In the genomic region with DNA sequence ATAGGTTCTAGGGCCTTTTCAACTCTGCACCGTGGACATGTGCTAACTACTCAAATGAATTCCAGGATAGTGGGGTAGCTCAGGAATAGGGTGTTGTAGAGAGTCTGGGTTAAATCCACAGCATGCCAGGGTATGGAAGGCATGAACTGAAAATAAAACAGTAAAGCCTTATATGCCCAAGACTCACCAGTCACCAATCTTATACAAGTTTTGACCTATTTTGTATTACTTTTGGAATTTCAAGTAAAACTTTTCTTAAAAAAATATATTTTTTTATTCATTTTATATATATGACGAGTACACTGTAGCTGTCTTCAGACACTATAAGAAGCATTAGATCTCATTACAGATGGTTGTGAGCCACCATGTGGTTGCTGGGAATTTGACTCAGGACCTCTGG, we compare ENCODE assay signal across 9 mouse cellular contexts. TPM values are rescaled to one million over a fixed set of nuclear protein-coding genes. Genes with fewer than 3 reads are reported as not detected.
DNase-seq lines count a peak whose midpoint lies in the region; ATAC-seq lines count a peak whose summit lies in the region.
"Had no signal": no experiment of that assay in that cellular context is flagged by ENCODE, and none has a peak within 500 bp of the region (broad histone marks: within the 10 kb centered on the region; RNA-seq: fewer than 3 reads in every experiment).

No protein-coding gene starts in this region.

- no peak overlapping the region for H3K9ac ChIP-seq in heart, embryonic 15.5 days
- H3K9ac ChIP-seq in midbrain, embryonic 14.5 days (replicated peaks; ENCODE audit: low read length): no peak overlapping the region
- H3K9ac ChIP-seq in stomach, embryonic 15.5 days: no peak overlapping the region
- H3K9ac ChIP-seq: forebrain, embryonic 15.5 days had no signal

- H3K36me3 ChIP-seq in heart, embryonic 15.5 days: no peaks in the 10 kb centered on the region
- H3K36me3 ChIP-seq in midbrain, embryonic 10.5 days: peaks cover 18% of the 10 kb centered on the region
- no peaks in the 10 kb centered on the region for H3K36me3 ChIP-seq in midbrain, embryonic 14.5 days (ENCODE audit: control insufficient read depth, insufficient read depth, low read length)
- peaks cover 20% of the 10 kb centered on the region for H3K36me3 ChIP-seq in limb, embryonic 10.5 days
- H3K36me3 ChIP-seq in stomach, embryonic 15.5 days: no peaks in the 10 kb centered on the region
- H3K36me3 ChIP-seq: forebrain, embryonic 15.5 days had no signal

- DNase-seq in heart, adult 11 months: no peak
- DNase-seq in midbrain, embryonic 10.5 days (ENCODE audit: low spot score): no peak
- DNase-seq in midbrain, embryonic 14.5 days: no peak
- DNase-seq in limb, embryonic 10.5 days (ENCODE audit: low spot score): no peak
- no peak for DNase-seq in testis, postnatal 14 days (ENCODE audit: low spot score)
- DNase-seq in frontal cortex, postnatal 36 days (ENCODE audit: low spot score in 2 of 2): no peak

- 39% methylated on average over 2 of the region's 2 CpGs for WGBS in heart, embryonic 15.5 days
- 57% methylated on average over 2 of the region's 2 CpGs for WGBS in midbrain, embryonic 10.5 days
- 53% methylated on average over 2 of the region's 2 CpGs for WGBS in midbrain, embryonic 14.5 days
- 41% methylated on average over 2 of the region's 2 CpGs for WGBS in limb, embryonic 10.5 days
- WGBS in stomach, embryonic 15.5 days: 38% methylated on average over 2 of the region's 2 CpGs

- H3K27ac ChIP-seq in heart, embryonic 15.5 days: peak overlapping the region; percentile 17; the same call in 1 of the 2 replicates
- peak overlapping the region; percentile 83 for H3K27ac ChIP-seq in midbrain, embryonic 10.5 days (replicated peaks)
- no peak overlapping the region for H3K27ac ChIP-seq in midbrain, embryonic 14.5 days (replicated peaks; ENCODE audit: low read depth, low read length)
- peak overlapping the region; percentile 82 for H3K27ac ChIP-seq in limb, embryonic 10.5 days
- H3K27ac ChIP-seq in stomach, embryonic 15.5 days: no peak overlapping the region
- H3K27ac ChIP-seq: forebrain, embryonic 15.5 days had no signal

- H3K4me3 ChIP-seq in heart, embryonic 15.5 days: peak overlapping the region; percentile 25; the same call in 1 of the 2 replicates
- H3K4me3 ChIP-seq in midbrain, embryonic 10.5 days: peak overlapping the region; percentile 36; the same call in 1 of the 2 replicates
- H3K4me3 ChIP-seq in midbrain, embryonic 14.5 days (replicated peaks; ENCODE audit: low read depth, low read length): no peak overlapping the region
- H3K4me3 ChIP-seq in limb, embryonic 10.5 days: peak overlapping the region; percentile 16
- H3K4me3 ChIP-seq in stomach, embryonic 15.5 days (replicated peaks): no peak overlapping the region
- H3K4me3 ChIP-seq: forebrain, embryonic 15.5 days had no signal

- peak overlapping the region; percentile 53 for H3K4me2 ChIP-seq in heart, embryonic 15.5 days
- no peak overlapping the region for H3K4me2 ChIP-seq in midbrain, embryonic 14.5 days (ENCODE audit: low read length)
- peak overlapping the region; percentile 40 for H3K4me2 ChIP-seq in stomach, embryonic 15.5 days
- H3K4me2 ChIP-seq: forebrain, embryonic 15.5 days had no signal

- H3K9me3 ChIP-seq in heart, embryonic 15.5 days (replicated peaks): no peaks in the 10 kb centered on the region
- no peaks in the 10 kb centered on the region for H3K9me3 ChIP-seq in midbrain, embryonic 10.5 days (replicated peaks)
- H3K9me3 ChIP-seq in midbrain, embryonic 14.5 days (ENCODE audit: control insufficient read depth, low read length): no peaks in the 10 kb centered on the region
- no peaks in the 10 kb centered on the region for H3K9me3 ChIP-seq in limb, embryonic 10.5 days (replicated peaks)
- H3K9me3 ChIP-seq in stomach, embryonic 15.5 days: no peaks in the 10 kb centered on the region
- H3K9me3 ChIP-seq: forebrain, embryonic 15.5 days had no signal

- H3K4me1 ChIP-seq in heart, embryonic 15.5 days (replicated peaks): peaks cover 31% of the 10 kb centered on the region
- peaks cover 69% of the 10 kb centered on the region for H3K4me1 ChIP-seq in midbrain, embryonic 10.5 days
- H3K4me1 ChIP-seq in midbrain, embryonic 14.5 days (ENCODE audit: control insufficient read depth, insufficient read depth, low read length): peaks cover 15% of the 10 kb centered on the region
- peaks cover 54% of the 10 kb centered on the region for H3K4me1 ChIP-seq in limb, embryonic 10.5 days
- H3K4me1 ChIP-seq in stomach, embryonic 15.5 days: 0 out of 2 replicates have a peak, but pooled peaks cover 4% of the 10 kb centered on the region

- ATAC-seq in heart, embryonic 15.5 days (replicated peaks; ENCODE audit: insufficient number of reproducible peaks, insufficient read depth, low FRiP score, low read depth): no peak
- no peak for ATAC-seq in midbrain, embryonic 14.5 days (ENCODE audit: low FRiP score, low TSS enrichment)
- ATAC-seq in stomach, embryonic 15.5 days (ENCODE audit: insufficient read depth, low FRiP score, low read depth): no peak

- H3K27me3 ChIP-seq in heart, embryonic 15.5 days: no peaks in the 10 kb centered on the region
- H3K27me3 ChIP-seq in midbrain, embryonic 10.5 days (ENCODE audit: low read depth, poor library complexity, severe bottlenecking): no peaks in the 10 kb centered on the region
- no peaks in the 10 kb centered on the region for H3K27me3 ChIP-seq in midbrain, embryonic 14.5 days (ENCODE audit: control insufficient read depth, insufficient read depth, low read length)
- no peaks in the 10 kb centered on the region for H3K27me3 ChIP-seq in limb, embryonic 10.5 days (ENCODE audit: low read depth, poor library complexity, severe bottlenecking)
- H3K27me3 ChIP-seq in stomach, embryonic 15.5 days (replicated peaks): no peaks in the 10 kb centered on the region
- H3K27me3 ChIP-seq: forebrain, embryonic 15.5 days had no signal

RNA-seq across cellular contexts. Expression of a gene that starts 4.2 kb away (rescaled TPM):
- polyA plus RNA-seq in heart, embryonic 15.5 days (2015; fragmentation: Nextera tagmentation; extraction: Ambion mirVana): 23.9 and 29.0 TPM in 2 replicates
- 77.9 and 83.9 TPM in 2 replicates for polyA plus RNA-seq in midbrain, embryonic 10.5 days (2016; fragmentation: Nextera tagmentation; extraction: Ambion mirVana)
- polyA plus RNA-seq in midbrain, embryonic 14.5 days (2014; fragmentation: Nextera tagmentation; extraction: Ambion mirVana): 83.3 and 99.9 TPM in 2 replicates
- 108 and 115 TPM in 2 replicates for polyA plus RNA-seq in limb, embryonic 10.5 days (2016; fragmentation: Nextera tagmentation; extraction: Ambion mirVana)
- 29.6 and 31.7 TPM in 2 replicates for polyA plus RNA-seq in stomach, embryonic 15.5 days (2015; fragmentation: Nextera tagmentation; extraction: Ambion mirVana)

RNA-seq across cellular contexts. Expression of a gene that starts 21.1 kb away (rescaled TPM):
- 17.3 and 19.0 TPM in 2 replicates for polyA plus RNA-seq in heart, embryonic 15.5 days (2015; fragmentation: Nextera tagmentation; extraction: Ambion mirVana)
- 8.7 and 10.3 TPM in 2 replicates for polyA plus RNA-seq in midbrain, embryonic 10.5 days (2016; fragmentation: Nextera tagmentation; extraction: Ambion mirVana)
- polyA plus RNA-seq in midbrain, embryonic 14.5 days (2014; fragmentation: Nextera tagmentation; extraction: Ambion mirVana): 12.9 and 14.0 TPM in 2 replicates
- 10.2 and 11.5 TPM in 2 replicates for polyA plus RNA-seq in limb, embryonic 10.5 days (2016; fragmentation: Nextera tagmentation; extraction: Ambion mirVana)
- polyA plus RNA-seq in stomach, embryonic 15.5 days (2015; fragmentation: Nextera tagmentation; extraction: Ambion mirVana): 20.0 and 20.3 TPM in 2 replicates

RNA-seq across cellular contexts. Expression of a gene that starts 53.0 kb away (rescaled TPM):
- polyA plus RNA-seq in heart, embryonic 15.5 days (2015; fragmentation: Nextera tagmentation; extraction: Ambion mirVana): not detected in 2 replicates
- 0.21 and 0.67 TPM in 2 replicates for polyA plus RNA-seq in midbrain, embryonic 10.5 days (2016; fragmentation: Nextera tagmentation; extraction: Ambion mirVana)
- not detected in 2 replicates for polyA plus RNA-seq in midbrain, embryonic 14.5 days (2014; fragmentation: Nextera tagmentation; extraction: Ambion mirVana)
- not detected in 2 replicates for polyA plus RNA-seq in limb, embryonic 10.5 days (2016; fragmentation: Nextera tagmentation; extraction: Ambion mirVana)
- 0.54 TPM in 1 of 2 replicates, not detected in the other for polyA plus RNA-seq in stomach, embryonic 15.5 days (2015; fragmentation: Nextera tagmentation; extraction: Ambion mirVana)

Comparison
In these comparisons a context has a peak if more than half of its experiments do, and no peak if none do; other contexts are left out.
1. H3K27ac ChIP-seq: peak in heart, embryonic 15.5 days (single experiment), midbrain, embryonic 10.5 days (single experiment) and limb, embryonic 10.5 days (single experiment); none in midbrain, embryonic 14.5 days (single experiment) and stomach, embryonic 15.5 days (single experiment).
2. H3K4me3 ChIP-seq: peak in heart, embryonic 15.5 days (single experiment), midbrain, embryonic 10.5 days (single experiment) and limb, embryonic 10.5 days (single experiment); none in midbrain, embryonic 14.5 days (single experiment) and stomach, embryonic 15.5 days (single experiment).